Mouse (Mus musculus) retina, postnatal 7 days (tissue): ENCODE results near the gene Ankrd9.

Experiments
- DNase-seq: peaks from one replicate; pipeline ENCODE4 v3.0.0-alpha.2; 2012; ENCODE audit warnings: low read depth, low spot score

Gene Ankrd9

GRCm38 (mm10) chr12:110961973-110962372 is 16.9 kb downstream of the Ankrd9 start:
- no peak for DNase-seq

GRCm38 (mm10) chr12:110954351-110954991 is 24.4 kb downstream of the Ankrd9 start:
- no peak for DNase-seq

GRCm38 (mm10) chr12:110953900-110954299 is 24.9 kb downstream of the Ankrd9 start:
- DNase-seq: no peak

- no peak for DNase-seq
Measured at GRCm38 (mm10) chr12:110953443-110953842, 25.4 kb downstream of the Ankrd9 start.

GRCm38 (mm10) chr12:110952628-110953385 is 26.0 kb downstream of the Ankrd9 start:
- no peak for DNase-seq

- DNase-seq: no peak
Measured at GRCm38 (mm10) chr12:110951236-110951635, 27.6 kb downstream of the Ankrd9 start.

GRCm38 (mm10) chr12:110950151-110950550 is 28.7 kb downstream of the Ankrd9 start:
- DNase-seq: no peak

- no peak for DNase-seq
Measured at GRCm38 (mm10) chr12:110949410-110949809, 29.4 kb downstream of the Ankrd9 start.

- no peak for DNase-seq
Measured at GRCm38 (mm10) chr12:110948910-110949201, 30.0 kb downstream of the Ankrd9 start.

GRCm38 (mm10) chr12:110948082-110948909 is 30.5 kb downstream of the Ankrd9 start:
- no peak for DNase-seq

- DNase-seq: no peak
Measured at GRCm38 (mm10) chr12:110946216-110946615, 32.6 kb downstream of the Ankrd9 start.

GRCm38 (mm10) chr12:110940869-110941268 is 38.0 kb downstream of the Ankrd9 start:
- no peak for DNase-seq

GRCm38 (mm10) chr12:110939385-110939784 is 39.5 kb downstream of the Ankrd9 start:
- no peak for DNase-seq

- DNase-seq: no peak
Measured at GRCm38 (mm10) chr12:110937496-110937895, 41.3 kb downstream of the Ankrd9 start.

- DNase-seq: peak; percentile 77
Measured at GRCm38 (mm10) chr12:110935983-110936620, 42.7 kb downstream of the Ankrd9 start.

- no peak for DNase-seq
Measured at GRCm38 (mm10) chr12:110932820-110933219, 46.0 kb downstream of the Ankrd9 start.
